Mouse (Mus musculus): ENCODE measurements at regions not wholly inside any gene's neighbourhood (a gene's known extent, or its start where the extent isn't known, plus 50 kb on each side); places are given as distances from the start of the nearest gene placed in this dataset.

DNA sequence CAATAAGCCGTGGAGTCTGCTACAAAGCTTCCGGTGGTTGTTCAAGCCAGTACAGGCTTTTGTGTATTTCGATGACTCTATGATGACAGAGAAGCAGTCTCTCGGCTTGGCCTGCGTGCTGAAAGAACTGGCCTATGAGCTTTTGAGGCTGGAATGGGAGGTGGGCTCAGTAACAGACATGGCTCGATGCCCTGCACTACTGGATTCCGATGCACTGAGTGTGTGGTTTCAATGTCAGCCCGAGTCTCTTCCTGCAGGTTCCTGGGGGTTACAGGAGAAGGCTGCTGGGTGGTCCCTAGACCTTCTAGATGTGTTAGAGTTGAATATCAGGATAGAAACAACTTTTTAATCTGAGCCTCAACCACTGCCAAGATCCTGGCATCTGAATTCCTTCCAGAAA lies 53.2 kb downstream of the Gm815 start:
- Histone ChIP-seq H3K36me3 (no peaks in the 10 kb centered on the region), H3K4me2 (no peak overlapping the region), H3K9me3 (no peaks in the 10 kb centered on the region), H3K27me3 (no peaks in the 10 kb centered on the region), H3K4me3 (no peak overlapping the region), H3K27ac (no peak overlapping the region), H3K9ac (no peak overlapping the region), H3K4me1 (peaks cover 16% of the 10 kb centered on the region; the same call in 1 of the 2 replicates)
- 57% methylated on average over 8 of the region's 8 CpGs for WGBS
- no peak for ATAC-seq (ENCODE audit: insufficient number of reproducible peaks, insufficient read depth, low FRiP score, low TSS enrichment, low read depth)

DNA sequence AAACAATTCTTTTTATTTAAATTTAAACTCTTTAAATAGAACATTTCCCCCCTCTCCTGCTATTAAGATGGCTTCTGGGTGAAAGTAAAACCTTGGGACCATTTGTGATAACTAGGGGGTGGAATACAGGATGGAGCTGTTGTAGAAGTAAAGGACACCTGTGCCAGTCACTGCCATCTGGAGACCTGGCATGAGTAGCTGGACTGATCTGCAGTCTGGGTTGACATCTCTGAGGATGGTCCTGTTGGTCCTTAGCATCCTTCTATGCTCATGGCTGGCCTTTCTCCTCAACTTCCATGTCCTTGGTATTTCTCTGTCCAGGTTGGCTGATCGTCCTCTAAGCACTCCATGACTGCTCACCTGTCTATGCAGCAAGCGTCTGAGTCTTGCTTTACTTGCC lies 58.3 kb downstream of the Gm815 start:
- H3K27me3 ChIP-seq = no peaks in the 10 kb centered on the region
- H3K9ac ChIP-seq = no peak overlapping the region
- H3K9me3 ChIP-seq = no peaks in the 10 kb centered on the region
- H3K4me2 ChIP-seq = no peak overlapping the region
- no peak overlapping the region for H3K27ac ChIP-seq
- H3K4me3 ChIP-seq = no peak overlapping the region
- ATAC-seq (ENCODE audit: insufficient number of reproducible peaks, insufficient read depth, low FRiP score, low TSS enrichment, low read depth) = no peak
- peaks cover 10% of the 10 kb centered on the region; the same call in 1 of the 2 replicates for H3K4me1 ChIP-seq
- 80% methylated on average over 2 of the region's 2 CpGs for WGBS
- H3K36me3 ChIP-seq = no peaks in the 10 kb centered on the region

DNA sequence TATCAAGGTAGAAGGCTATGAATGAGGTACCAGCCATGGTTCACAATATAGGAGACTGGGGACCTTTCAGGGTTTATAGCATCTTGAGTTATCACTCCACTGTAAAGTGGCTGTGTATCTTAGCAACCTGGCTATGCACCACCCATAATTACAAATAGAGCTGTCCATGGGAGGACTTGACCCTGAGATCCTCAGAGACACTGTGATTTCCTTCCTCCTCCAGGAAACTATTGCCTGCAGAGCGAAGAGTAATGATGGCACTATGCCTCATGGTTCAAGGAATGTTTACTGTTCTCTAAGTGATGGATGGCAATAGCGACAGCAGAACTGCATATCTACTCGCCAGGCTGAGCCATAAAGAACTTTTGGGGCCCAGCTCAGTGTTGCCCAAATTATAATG lies 60.9 kb downstream of the Gm815 start:
- ATAC-seq (ENCODE audit: insufficient number of reproducible peaks, insufficient read depth, low FRiP score, low TSS enrichment, low read depth) = no peak
- Histone ChIP-seq H3K36me3 (no peaks in the 10 kb centered on the region), H3K4me2 (no peak overlapping the region), H3K27me3 (no peaks in the 10 kb centered on the region), H3K9me3 (no peaks in the 10 kb centered on the region), H3K9ac (no peak overlapping the region), H3K4me3 (no peak overlapping the region), H3K4me1 (no peaks in the 10 kb centered on the region), H3K27ac (no peak overlapping the region)
- 85% methylated on average over 3 of the region's 3 CpGs for WGBS

DNA sequence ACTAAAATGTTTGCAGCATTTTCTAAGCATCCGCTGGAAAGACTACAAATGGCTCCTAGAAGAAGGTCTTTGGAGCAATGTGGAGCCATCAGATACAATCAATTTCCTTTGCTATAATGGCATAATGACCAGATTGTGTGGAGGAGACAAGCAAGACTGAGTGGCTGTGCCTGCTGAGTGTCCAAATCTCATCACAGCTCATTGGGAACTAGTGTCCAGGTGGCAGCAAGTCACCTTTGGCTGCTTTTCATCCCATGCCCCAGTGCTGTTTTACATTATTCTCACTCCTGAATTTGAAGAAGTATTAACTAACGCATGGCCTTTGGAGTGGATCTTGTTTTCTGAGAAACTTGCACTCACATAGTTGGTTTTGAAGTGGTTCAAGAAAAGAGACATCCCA lies 62.8 kb downstream of the Gm815 start:
- Histone ChIP-seq H3K4me3 (no peak overlapping the region), H3K4me1 (no peaks in the 10 kb centered on the region), H3K9me3 (no peaks in the 10 kb centered on the region), H3K9ac (no peak overlapping the region), H3K36me3 (no peaks in the 10 kb centered on the region), H3K4me2 (no peak overlapping the region), H3K27ac (no peak overlapping the region), H3K27me3 (no peaks in the 10 kb centered on the region)
- no peak for ATAC-seq (ENCODE audit: insufficient number of reproducible peaks, insufficient read depth, low FRiP score, low TSS enrichment, low read depth)
- 95% methylated on average over 2 of the region's 2 CpGs for WGBS

- no peaks in the 10 kb centered on the region for H3K9me3 ChIP-seq
- ATAC-seq (ENCODE audit: insufficient number of reproducible peaks, insufficient read depth, low FRiP score, low TSS enrichment, low read depth) = no peak
Measured at GRCm38 (mm10) chr19:26949153-26949552, 63.5 kb downstream of the Gm815 start.

DNA sequence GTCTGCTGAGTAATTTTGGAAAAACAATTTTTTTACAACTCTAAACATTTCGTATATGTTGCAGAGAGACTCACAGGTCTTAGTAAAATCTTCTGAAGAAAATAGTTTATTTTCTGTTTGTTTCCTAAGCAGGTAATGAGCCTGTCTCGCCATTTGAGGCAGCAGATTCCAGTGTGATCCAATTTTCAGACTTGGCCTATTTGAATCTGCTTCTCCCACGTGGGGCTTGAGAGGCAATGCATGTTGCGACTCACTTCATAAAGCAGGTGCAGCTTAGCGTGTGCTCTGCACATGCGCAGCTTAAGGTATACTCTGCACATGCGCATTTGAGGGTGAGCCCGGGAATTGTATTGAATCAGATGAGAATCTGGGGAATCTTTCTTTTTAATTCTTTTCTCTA lies 67.7 kb downstream of the Gm815 start:
- Histone ChIP-seq H3K36me3 (no peaks in the 10 kb centered on the region), H3K9me3 (no peaks in the 10 kb centered on the region), H3K27ac (no peak overlapping the region), H3K4me3 (no peak overlapping the region), H3K4me1 (no peaks in the 10 kb centered on the region), H3K27me3 (no peaks in the 10 kb centered on the region), H3K4me2 (no peak overlapping the region), H3K9ac (no peak overlapping the region)
- no peak for ATAC-seq (ENCODE audit: insufficient number of reproducible peaks, insufficient read depth, low FRiP score, low TSS enrichment, low read depth)
- 79% methylated on average over 8 of the region's 8 CpGs for WGBS

More at GRCm38 (mm10) chr19:26949153-26949552, 63.5 kb downstream of the Gm815 start:
- H3K9ac ChIP-seq = no peak overlapping the region
- H3K4me1 ChIP-seq = no peaks in the 10 kb centered on the region
- H3K27ac ChIP-seq = no peak overlapping the region
- no peaks in the 10 kb centered on the region for H3K36me3 ChIP-seq
- H3K4me2 ChIP-seq = no peak overlapping the region
- 87% methylated on average over 4 of the region's 4 CpGs for WGBS
- H3K4me3 ChIP-seq = no peak overlapping the region
- H3K27me3 ChIP-seq = no peaks in the 10 kb centered on the region

GRCm38 (mm10) chr19:26966055-26966760 lies 80.5 kb downstream of the Gm815 start:
- WGBS = 91% methylated on average over 6 of the region's 6 CpGs
- Histone ChIP-seq H3K27ac (no peak overlapping the region), H3K36me3 (no peaks in the 10 kb centered on the region), H3K27me3 (no peaks in the 10 kb centered on the region), H3K4me2 (no peak overlapping the region), H3K9me3 (no peaks in the 10 kb centered on the region), H3K4me1 (no peaks in the 10 kb centered on the region), H3K9ac (no peak overlapping the region), H3K4me3 (no peak overlapping the region)
- no peak for ATAC-seq (ENCODE audit: insufficient number of reproducible peaks, insufficient read depth, low FRiP score, low TSS enrichment, low read depth)

GRCm38 (mm10) chr19:26973058-26973457 lies 87.4 kb downstream of the Gm815 start:
- H3K27ac ChIP-seq = no peak overlapping the region
- H3K36me3 ChIP-seq = no peaks in the 10 kb centered on the region
- no peak overlapping the region for H3K4me3 ChIP-seq
- no peak overlapping the region for H3K9ac ChIP-seq
- no peaks in the 10 kb centered on the region; the same call in 1 of the 2 replicates for H3K9me3 ChIP-seq
- H3K4me1 ChIP-seq = peaks cover 12% of the 10 kb centered on the region
- no peaks in the 10 kb centered on the region; the same call in 1 of the 2 replicates for H3K27me3 ChIP-seq
- ATAC-seq (ENCODE audit: insufficient number of reproducible peaks, insufficient read depth, low FRiP score, low TSS enrichment, low read depth) = no peak
- WGBS = 50% methylated on average over 1 of the region's 1 CpGs
- no peak overlapping the region for H3K4me2 ChIP-seq

DNA sequence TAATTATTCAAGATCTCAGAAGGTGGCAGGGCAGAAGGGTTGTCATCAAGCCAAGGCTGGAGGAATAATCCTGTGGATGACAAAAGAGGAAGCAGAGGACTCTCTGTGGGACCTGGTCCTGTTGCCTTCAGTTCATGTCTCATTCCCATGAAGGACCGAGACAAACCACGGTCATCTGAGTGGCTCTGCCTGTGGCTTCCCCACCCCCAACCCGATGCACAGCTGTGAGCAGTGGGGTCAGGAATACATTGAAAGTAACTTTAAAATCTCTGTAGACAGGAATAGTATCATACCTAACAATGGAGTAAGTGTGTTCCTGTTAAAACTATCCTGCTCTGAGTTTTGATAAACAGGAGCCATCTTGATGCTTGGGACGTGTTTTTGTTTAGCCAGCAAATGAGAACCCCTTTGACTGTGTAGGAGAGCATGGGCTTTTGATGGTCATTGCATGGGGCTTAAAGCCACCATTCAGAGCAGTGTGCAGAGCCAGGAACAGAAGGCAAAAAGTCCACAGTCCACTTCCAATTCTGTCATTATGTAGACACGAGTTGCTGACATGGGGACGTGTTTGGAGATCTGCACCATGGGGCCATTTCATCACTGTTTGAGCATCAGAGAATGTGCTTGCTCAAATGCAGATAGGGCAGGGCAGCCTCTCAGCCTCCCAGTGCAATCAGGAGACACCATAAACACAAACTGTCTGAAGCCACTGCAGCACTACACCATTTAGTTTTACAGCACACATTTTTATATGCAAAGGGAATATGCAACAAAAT lies 88.3 kb downstream of the Gm815 start:
- WGBS = 86% methylated on average over 6 of the region's 6 CpGs

DNA sequence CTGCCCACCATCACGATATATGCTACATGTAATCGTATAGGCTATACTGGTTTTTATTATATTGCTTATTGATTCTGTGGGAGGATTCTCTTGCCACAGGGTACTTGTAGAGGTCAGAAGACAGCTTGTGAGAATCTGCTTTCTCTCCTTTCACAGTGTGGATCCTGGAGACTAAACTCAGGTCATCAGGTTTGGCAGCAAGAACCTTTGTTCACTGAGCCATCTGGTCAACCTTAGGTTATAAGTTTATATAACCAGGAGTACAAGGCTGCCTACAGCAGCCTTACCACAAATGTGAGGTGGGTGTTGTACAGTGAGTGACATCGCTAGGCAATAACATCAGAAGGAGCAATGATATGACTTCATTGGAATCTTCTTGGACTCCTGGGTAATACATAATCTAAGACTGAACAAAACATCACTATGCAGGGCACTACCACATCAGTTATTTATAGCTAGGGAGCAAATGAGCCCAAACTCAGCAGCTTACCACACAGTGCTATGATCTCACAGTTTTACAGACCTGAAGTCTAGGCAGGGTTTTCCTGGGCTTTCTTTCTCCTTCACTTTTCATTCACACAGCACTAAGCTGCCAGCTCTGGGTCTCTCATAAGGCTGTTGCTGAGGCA lies 89.0 kb downstream of the Gm815 start:
- no peak for ATAC-seq (ENCODE audit: insufficient number of reproducible peaks, insufficient read depth, low FRiP score, low TSS enrichment, low read depth)
- no peak overlapping the region for H3K4me2 ChIP-seq
- peaks cover 16% of the 10 kb centered on the region for H3K4me1 ChIP-seq
- H3K9ac ChIP-seq = no peak overlapping the region
- H3K36me3 ChIP-seq = no peaks in the 10 kb centered on the region
- 95% methylated on average over 3 of the region's 3 CpGs for WGBS
- no peak overlapping the region for H3K27ac ChIP-seq
- H3K9me3 ChIP-seq = no peaks in the 10 kb centered on the region; the same call in 1 of the 2 replicates
- no peak overlapping the region for H3K4me3 ChIP-seq
- no peaks in the 10 kb centered on the region; the same call in 1 of the 2 replicates for H3K27me3 ChIP-seq

More for the DNA sequence above, 88.3 kb downstream of the Gm815 start:
- no peak overlapping the region for H3K4me2 ChIP-seq
- no peak for ATAC-seq (ENCODE audit: insufficient number of reproducible peaks, insufficient read depth, low FRiP score, low TSS enrichment, low read depth)
- no peaks in the 10 kb centered on the region; the same call in 1 of the 2 replicates for H3K27me3 ChIP-seq
- no peaks in the 10 kb centered on the region; the same call in 1 of the 2 replicates for H3K9me3 ChIP-seq
- H3K36me3 ChIP-seq = no peaks in the 10 kb centered on the region
- H3K4me1 ChIP-seq = peaks cover 16% of the 10 kb centered on the region
- no peak overlapping the region for H3K27ac ChIP-seq
- no peak overlapping the region for H3K9ac ChIP-seq
- H3K4me3 ChIP-seq = no peak overlapping the region

- H3K27me3 ChIP-seq = no peaks in the 10 kb centered on the region; the same call in 1 of the 2 replicates
- no peak overlapping the region for H3K9ac ChIP-seq
- no peak overlapping the region for H3K27ac ChIP-seq
- H3K4me2 ChIP-seq = no peak overlapping the region
- H3K4me3 ChIP-seq = no peak overlapping the region
- H3K9me3 ChIP-seq = no peaks in the 10 kb centered on the region; the same call in 1 of the 2 replicates
- ATAC-seq (ENCODE audit: insufficient number of reproducible peaks, insufficient read depth, low FRiP score, low TSS enrichment, low read depth) = no peak
- peaks cover 16% of the 10 kb centered on the region for H3K4me1 ChIP-seq
- WGBS = 57% methylated on average over 7 of the region's 7 CpGs
- no peaks in the 10 kb centered on the region for H3K36me3 ChIP-seq
Measured at GRCm38 (mm10) chr19:26976604-26977322, 91.1 kb downstream of the Gm815 start.
